19 mouse cellular contexts compared by ENCODE assay signal in the genomic region with DNA sequence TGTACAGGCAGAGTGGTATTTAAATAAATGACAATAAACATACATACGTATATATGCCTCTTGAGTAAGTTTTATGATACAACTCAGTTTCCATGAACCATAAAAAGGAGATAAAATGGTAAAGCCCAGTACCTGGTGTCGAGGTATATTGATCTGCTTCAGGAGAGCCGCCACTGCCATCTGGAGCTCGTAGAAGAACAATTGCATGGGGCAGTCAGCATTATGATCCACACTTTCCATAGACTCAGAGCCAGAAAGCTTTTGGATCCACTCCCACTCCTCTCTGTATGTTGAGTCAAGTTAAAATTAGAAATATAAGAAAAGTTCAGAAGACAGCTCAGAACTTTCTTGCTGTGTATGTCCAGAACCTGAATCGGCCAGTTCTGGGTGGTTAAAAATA.
"Had no signal": no experiment of that assay in that cellular context is flagged by ENCODE, and none has a peak within 500 bp of the region (broad histone marks: within the 10 kb centered on the region; RNA-seq: fewer than 3 reads in every experiment).

No protein-coding gene starts in this region.

- H3K27ac ChIP-seq: midbrain, embryonic 10.5 days; midbrain, embryonic 12.5 days; neural tube, embryonic 13.5 days; neural tube, embryonic 15.5 days; stomach, embryonic 15.5 days; stomach, postnatal 0 days had no signal

- H3K36me3 ChIP-seq: midbrain, embryonic 10.5 days; midbrain, embryonic 12.5 days; neural tube, embryonic 13.5 days; neural tube, embryonic 15.5 days; stomach, embryonic 15.5 days had no signal

- H3K27me3 ChIP-seq: midbrain, embryonic 12.5 days; neural tube, embryonic 13.5 days; neural tube, embryonic 15.5 days; stomach, embryonic 15.5 days had no signal

- H3K4me2 ChIP-seq: lung, embryonic 14.5 days; midbrain, embryonic 12.5 days; neural tube, embryonic 13.5 days; neural tube, embryonic 15.5 days; stomach, embryonic 15.5 days had no signal

- H3K4me3 ChIP-seq: midbrain, embryonic 10.5 days; midbrain, embryonic 12.5 days; myocyte; neural tube, embryonic 13.5 days; neural tube, embryonic 15.5 days; stomach, embryonic 15.5 days had no signal

- H3K9me3 ChIP-seq: midbrain, embryonic 10.5 days; midbrain, embryonic 12.5 days; neural tube, embryonic 13.5 days; neural tube, embryonic 15.5 days; stomach, embryonic 15.5 days had no signal

- H3K9ac ChIP-seq: lung, embryonic 14.5 days; midbrain, embryonic 12.5 days; neural tube, embryonic 13.5 days; neural tube, embryonic 15.5 days; stomach, embryonic 15.5 days had no signal

- DNase-seq: lung, adult 18-20 months; lung, embryonic 14.5 days; lung, postnatal 10 days; lung, postnatal 4 days; midbrain, embryonic 14.5 days; retina, postnatal 1 day; right cerebral cortex, adult 18-20 months; right cerebral cortex, postnatal 25 days; right cerebral cortex, postnatal 4 days; thymus, adult 2 months; thymus, postnatal 25 days had no signal

- ATAC-seq: midbrain, embryonic 16.5 days had no signal

- H3K4me1 ChIP-seq: midbrain, embryonic 12.5 days; neural tube, embryonic 15.5 days; stomach, embryonic 15.5 days had no signal
